Mouse (Mus musculus) thymus, postnatal 25 days (tissue): ENCODE measurements around the gene Tmem141.

ENCODE experiments used
- DNase-seq: peaks from one replicate; pipeline ENCODE4 v3.0.0; 2022

Gene Tmem141

GRCm38 (mm10) chr2:25607761-25608622 lies 13.8 kb downstream of the Tmem141 start, which contains the start of gene Rabl6:
Gene Rabl6 (minus strand): TSS chr2:25608521.
- peak; percentile 87 for DNase-seq

DNA sequence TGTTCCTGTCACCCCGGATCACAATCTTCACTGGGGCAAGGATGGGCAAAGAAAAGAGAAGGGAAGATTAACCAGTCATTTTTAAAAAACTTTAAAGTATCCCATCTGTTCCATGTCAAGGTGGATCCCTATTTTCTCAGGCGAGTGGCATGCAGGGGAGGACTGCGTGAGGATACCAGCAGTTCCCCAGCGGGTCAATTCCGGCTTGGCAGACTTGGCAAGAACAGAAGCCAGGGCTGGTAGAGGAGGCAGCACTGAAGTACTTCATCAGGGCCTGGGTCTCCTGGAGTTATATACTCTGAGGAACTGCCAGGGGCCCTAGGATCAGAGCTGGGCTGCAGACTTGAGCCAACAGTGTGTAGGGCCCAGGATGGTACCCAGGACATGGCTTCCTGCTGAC lies 19.3 kb downstream of the Tmem141 start:
- DNase-seq = no peak

GRCm38 (mm10) chr2:25600037-25600436 lies 21.8 kb downstream of the Tmem141 start:
- no peak for DNase-seq

DNA sequence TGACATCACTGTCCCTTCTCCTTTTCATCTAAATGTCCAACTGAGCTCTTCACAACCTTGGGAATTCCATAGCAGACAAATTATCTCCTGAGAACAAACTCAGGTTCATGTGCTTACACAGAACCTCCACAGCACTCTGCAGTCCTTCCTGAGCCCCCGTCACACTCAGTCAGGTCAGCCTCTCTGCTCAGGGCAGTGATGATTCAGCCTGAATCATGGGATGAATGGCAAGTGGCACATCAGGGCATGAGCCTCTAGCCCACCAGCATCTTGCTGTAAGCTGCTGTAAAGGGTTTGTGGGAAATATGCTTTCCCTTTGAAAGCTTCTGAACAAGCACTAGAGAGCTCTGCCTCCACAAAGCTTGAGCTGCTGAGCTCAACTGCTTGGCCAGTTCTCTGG lies 23.1 kb downstream of the Tmem141 start:
- no peak for DNase-seq

GRCm38 (mm10) chr2:25596765-25597510 lies 24.9 kb downstream of the Tmem141 start:
- DNase-seq = no peak

DNA sequence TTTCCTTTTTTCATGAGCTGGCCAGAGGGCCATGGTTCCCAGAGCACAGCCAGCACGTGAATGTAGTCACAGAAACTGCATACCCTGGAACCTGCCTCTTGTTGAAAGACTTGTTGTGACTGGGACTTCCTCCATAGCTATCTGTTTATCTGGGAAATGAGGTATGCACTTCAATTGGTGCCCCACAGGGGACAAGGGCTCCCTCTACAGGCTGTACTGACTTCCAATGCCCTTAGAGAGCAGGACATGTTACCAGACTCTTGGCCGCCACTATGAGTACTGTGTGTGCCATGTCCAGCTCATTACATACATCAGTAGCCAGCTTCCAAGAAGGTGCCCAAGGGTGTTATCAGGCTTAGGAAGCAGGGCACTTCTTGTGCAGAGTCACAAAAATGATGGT lies 29.9 kb downstream of the Tmem141 start:
- DNase-seq = peak; percentile 53

- DNase-seq = no peak
These were observed 33.4 kb downstream of the Tmem141 start for GRCm38 (mm10) chr2:25588227-25588907.

- DNase-seq = no peak
These were observed 34.5 kb downstream of the Tmem141 start for GRCm38 (mm10) chr2:25587290-25587689.

DNA sequence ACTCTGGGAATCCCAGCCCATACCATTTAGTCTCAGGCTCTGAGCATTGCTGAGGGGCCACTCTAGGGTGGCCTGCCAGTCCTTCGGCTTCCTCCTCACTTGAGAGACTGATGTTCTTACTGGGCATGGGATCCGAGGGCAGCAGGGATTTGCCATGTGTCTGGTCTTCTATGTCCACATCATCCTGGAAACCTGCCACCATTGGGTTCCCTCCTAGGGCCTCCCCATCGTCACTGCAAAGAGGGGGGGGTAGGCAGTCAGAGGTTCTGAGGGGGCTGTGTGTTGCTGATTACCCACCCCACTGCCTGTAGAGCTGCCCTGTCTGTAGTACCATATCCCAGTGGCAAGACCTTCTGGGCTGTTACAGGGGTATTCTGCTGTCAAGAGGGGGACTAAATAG lies 36.2 kb downstream of the Tmem141 start:
- no peak for DNase-seq

GRCm38 (mm10) chr2:25584856-25585255 lies 36.9 kb downstream of the Tmem141 start:
- DNase-seq = no peak

DNA sequence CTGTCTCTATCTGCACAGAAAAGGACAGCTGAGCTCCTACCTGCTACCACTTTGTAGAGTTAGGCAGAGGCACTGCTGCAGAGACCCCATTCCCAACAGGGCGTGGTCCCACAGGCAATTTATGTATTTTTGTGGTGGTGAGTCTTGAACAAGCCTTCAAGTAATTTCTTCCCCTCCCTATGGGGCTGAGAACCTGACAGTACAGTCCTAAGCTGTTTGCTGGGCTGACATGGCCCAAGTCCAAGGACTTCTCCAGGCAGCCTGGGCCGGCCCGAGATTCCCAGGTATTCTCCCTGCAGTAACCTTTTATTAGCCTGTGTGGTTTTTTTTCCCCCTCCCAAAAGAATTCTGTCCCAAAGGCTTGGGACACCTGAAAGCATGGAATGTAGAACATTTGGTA lies 37.7 kb downstream of the Tmem141 start:
- no peak for DNase-seq

DNA sequence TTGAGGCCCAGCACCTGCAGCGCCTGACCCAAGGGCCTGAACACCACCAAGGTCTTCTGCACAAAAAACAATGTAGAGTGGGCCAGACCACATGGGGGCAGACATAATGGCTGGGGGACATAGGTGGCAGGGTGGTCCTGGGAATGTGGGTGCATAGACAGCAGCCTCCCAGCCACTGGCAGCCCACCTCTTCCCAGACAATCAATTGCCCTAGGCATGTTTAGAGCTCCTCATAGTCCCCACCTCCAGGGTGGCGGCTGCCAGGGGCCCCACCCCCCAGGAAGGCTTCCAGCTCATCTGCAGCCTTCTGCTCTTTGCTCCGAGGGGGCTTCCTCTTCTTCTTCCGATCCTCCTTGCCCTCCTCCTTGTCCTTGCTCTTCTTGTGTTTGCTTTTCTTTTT lies 38.2 kb downstream of the Tmem141 start:
- DNase-seq = no peak

GRCm38 (mm10) chr2:25583120-25583481 lies 38.7 kb downstream of the Tmem141 start:
- no peak for DNase-seq

- no peak for DNase-seq
These were observed 39.2 kb downstream of the Tmem141 start for GRCm38 (mm10) chr2:25582466-25583119.

DNA sequence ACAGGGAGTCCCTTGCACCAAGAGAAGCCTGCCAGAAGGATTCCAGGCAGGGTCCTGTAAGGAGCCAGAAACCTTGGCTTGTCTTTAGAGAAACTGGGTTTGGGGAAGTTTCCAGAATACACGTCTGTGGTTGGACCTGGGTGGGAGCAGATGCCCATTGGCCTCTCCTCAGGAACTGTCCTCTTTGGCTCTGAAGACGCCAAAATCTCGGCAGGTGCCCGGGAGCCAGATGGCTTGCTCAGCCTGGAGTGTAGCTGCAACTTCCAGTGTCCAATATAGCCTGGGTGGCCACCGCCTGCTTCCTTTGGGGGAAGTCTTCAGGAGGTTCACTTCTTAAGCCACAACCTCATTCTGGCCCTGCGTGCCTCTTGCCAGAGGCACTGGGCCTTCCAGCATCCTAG lies 39.9 kb downstream of the Tmem141 start:
- no peak for DNase-seq

- peak; percentile 76 for DNase-seq
These were observed 40.4 kb downstream of the Tmem141 start, which contains the start of gene Ajm1 for GRCm38 (mm10) chr2:25581294-25581864. Gene Ajm1 (minus strand): TSS chr2:25581757.

GRCm38 (mm10) chr2:25580621-25581101 lies 41.1 kb downstream of the Tmem141 start:
- no peak for DNase-seq

DNA sequence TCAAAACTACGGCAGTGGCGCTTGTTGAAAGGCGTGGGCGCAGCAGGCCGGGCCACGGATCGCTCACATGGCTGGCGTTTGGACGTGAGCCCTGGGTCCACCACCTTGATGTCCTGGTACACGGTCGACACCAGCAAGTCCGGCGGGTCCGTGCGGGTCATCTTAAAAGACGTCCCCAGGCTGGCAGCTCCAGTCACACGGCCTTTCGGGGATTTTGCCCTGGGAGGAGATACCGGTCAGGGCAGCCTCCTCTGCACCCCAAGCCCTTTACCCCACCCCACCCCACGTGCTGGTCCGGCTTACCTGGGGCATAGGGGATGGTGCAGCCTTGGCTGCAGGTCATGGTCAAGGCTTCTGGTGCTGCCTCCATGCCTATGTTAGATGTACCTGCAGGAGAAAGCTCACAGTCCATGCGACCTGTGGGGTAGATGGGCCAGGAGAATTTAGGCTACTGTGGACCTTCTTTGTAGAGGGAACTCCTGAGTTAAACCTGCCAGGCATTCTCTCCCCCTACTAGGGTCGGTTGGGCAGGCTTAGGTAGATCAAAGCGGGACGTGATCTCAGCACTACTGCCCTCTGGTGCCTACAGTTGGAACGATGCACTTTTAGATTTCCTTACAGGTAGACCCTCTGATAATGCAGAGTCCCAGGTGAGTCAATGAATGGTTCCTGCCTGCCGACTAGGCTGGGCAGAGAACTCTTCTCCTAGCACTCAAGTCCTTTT lies 41.9 kb downstream of the Tmem141 start:
- DNase-seq = peak; percentile 78

GRCm38 (mm10) chr2:25578796-25579736 lies 42.7 kb downstream of the Tmem141 start:
- no peak for DNase-seq
